Mouse (Mus musculus): ENCODE data around the gene Prc1. TPM values are rescaled to one million over a fixed set of nuclear protein-coding genes. Genes with fewer than 3 reads are reported as not detected.

The Prc1 gene
- polyA plus RNA-seq (2017; shearing (Covaris generic)), result 100 to 1,000 TPM in 1 of 3 experiments, 10 to 100 TPM in 2; 11.6 to 139 (median 16.8) TPM

DNA sequence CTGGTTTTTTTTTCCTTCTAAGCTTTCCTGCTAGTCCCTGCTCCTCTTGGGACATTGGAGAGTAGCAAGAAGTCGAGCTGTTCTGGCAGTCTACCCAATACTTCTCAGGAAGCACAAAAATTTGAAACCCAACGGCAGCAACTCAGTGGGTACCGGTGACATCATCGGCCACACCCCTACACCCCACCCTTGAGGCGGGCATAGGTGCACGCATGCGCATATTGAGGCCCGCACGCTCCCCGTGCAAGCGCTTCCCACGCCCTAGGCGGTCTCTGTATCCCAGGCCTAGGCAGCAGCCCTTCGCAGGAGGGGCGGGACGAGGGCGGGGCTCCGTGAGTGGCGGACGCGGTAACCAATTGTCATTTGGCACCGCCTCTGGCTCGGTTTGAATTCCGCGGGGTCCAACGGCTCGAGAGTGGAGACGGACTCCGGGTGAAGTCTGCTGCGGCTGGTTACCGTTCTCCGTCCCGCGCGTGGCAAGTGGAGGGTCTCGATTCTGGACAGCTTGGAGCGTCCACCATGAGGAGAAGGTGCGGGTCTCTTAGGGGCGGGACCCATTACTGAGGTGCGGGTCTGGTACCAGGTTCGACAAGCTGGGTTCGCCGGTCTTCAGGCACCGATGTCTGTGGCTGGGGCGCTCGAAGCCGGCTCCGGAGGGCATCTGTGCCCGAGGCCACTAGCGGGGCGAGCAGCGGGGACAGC, at the start of gene Prc1:
Gene Prc1 (plus strand): TSS at position 389 of the 702 bp plus-strand sequence.
- ATAC-seq, result peak; percentile 96

DNA sequence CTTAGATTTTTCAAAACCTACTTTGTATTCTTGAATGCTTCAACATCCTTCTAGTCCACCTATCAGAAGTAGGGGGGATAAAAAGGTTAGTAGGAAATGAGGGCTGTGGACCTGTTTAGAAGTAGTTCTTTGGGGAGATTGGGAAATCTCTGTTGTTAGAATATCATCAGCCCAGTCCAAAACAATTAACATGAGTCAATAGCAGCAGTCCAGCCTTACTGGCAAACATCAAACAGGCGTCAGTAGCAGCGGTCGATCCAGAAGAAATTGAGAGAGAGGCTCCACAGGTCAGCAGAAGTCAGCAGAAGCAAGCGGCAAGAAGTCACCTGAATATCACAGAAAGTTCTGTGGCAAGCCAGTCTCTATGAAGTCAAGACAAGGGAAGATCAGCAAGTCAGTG, 49.4 kb upstream of the Prc1 start:
- no peak for ATAC-seq

DNA sequence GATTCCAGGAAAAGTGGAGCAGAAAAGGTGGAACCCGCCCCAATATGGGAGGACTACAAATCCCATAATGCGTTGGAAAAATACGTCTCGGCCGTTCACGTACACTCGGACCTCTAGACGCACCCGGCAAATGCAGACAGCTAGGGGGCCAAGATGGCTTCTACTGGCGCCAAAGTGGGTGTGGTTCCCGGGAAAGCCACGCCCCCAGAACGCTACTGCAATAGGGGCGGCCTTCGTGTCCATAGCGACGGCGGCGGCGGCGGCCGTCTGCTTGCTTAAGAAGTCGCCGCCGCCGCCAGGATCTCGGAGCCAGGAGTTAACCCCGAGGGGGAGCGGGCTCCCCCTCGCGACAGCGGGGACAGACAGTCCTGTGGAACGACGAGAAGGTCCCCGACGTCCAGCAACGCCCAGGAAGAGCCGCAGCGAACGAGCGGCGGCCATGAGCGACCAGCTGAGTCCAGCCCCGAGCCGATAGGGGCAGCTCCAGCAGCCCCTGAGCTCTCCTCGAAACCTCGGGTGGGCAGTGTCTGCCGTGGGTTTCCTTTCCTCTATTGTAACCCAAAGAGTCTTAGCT, 48.0 kb upstream of the Prc1 start, which contains the start of gene Ttll13:
Gene Ttll13 (plus strand): TSS at position 229 of the 574 bp plus-strand sequence.
- peak; percentile 99 for ATAC-seq

DNA sequence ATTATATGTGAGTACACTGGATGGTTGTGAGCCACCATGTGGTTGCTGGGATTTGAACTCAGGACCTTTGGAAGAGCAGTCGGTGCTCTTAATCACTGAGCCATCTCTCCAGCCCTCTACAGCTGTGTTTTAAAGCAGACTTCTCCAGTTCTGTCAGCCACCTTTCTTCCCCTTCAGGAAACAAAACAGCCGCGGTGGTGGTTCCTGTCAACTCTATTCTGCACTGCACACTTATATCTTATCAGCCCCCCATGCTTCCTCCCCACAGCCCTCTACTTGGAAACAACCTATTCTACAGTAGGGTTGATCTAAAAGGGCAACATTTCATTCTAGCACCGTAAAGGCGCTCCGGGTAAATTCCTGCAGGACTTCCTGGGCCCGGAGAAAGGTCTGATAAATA, 47.4 kb upstream of the Prc1 start:
- no peak for ATAC-seq

DNA sequence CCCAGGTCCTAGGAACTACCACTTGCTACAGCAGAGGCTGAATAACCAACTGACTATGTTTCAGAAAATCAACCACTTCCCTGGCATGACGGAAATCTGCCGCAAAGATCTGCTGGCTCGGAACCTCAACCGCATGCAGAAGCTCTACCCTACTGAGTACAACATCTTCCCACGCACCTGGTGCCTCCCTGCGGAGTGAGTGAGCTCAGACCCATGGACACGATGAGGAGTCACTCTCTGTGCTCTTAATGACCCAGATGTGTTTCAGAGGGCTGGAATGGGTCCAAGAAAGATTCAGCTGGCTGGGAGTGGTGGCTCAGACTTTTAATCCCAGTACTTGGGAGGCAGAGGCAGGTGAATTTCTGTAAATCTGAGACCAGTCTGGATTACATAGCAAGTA, 41.8 kb upstream of the Prc1 start:
- ATAC-seq, result no peak

DNA sequence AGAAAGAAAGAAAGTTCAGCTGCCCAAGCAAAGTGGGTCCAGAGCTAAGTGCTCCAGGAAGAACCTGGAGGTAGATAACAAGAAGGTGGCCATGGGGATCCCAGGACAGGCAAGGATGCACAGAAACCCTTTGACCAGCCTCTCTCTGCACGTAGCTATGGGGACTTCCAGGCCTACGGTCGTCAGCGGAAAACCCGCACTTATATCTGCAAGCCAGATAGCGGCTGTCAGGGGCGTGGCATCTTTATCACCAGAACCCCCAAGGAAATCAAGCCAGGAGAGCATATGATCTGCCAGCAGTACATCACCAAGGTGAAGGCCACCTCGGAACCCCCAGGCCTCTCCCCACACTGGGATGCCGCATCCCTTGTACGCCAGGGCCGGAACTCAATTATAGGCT, 41.4 kb upstream of the Prc1 start:
- no peak for ATAC-seq

DNA sequence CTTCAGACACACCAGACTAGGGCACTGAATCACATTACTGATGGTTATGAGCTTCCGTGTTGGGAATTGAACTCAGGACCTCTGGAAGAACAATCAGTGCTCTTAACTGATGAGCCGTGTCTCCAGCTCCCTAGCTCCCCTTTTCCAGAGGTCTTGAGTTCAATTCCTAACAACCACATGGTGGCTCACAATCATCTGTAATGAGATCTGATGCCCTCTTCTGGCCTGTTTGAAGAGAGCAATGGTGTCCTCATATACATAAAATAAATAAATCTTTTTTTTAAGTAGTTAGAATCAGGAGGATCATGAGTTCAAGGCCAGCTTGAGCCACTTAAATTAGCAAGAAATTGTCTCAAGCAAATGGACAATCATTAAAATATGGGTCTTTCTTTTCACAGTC, 38.3 kb upstream of the Prc1 start:
- no peak for ATAC-seq

DNA sequence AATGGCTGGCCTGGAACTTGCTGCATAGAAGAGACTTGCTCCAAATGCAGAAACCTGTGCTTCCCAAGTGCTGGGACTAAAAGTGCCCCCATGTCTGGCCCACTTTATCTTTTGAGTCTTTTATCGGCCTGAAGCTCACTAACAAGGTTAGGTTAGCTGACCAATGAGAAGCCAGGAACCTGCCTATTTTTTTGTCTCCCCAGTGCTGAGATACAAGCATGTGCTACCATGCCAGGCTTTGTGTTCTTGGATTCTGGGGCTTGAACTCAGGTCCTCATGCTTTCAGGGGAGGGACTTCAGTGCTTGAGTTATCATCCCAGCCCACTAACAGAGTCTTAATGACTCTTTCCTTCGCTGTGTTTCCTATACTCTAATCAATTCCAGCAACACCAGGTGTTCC, 36.5 kb upstream of the Prc1 start:
- ATAC-seq, result no peak

DNA sequence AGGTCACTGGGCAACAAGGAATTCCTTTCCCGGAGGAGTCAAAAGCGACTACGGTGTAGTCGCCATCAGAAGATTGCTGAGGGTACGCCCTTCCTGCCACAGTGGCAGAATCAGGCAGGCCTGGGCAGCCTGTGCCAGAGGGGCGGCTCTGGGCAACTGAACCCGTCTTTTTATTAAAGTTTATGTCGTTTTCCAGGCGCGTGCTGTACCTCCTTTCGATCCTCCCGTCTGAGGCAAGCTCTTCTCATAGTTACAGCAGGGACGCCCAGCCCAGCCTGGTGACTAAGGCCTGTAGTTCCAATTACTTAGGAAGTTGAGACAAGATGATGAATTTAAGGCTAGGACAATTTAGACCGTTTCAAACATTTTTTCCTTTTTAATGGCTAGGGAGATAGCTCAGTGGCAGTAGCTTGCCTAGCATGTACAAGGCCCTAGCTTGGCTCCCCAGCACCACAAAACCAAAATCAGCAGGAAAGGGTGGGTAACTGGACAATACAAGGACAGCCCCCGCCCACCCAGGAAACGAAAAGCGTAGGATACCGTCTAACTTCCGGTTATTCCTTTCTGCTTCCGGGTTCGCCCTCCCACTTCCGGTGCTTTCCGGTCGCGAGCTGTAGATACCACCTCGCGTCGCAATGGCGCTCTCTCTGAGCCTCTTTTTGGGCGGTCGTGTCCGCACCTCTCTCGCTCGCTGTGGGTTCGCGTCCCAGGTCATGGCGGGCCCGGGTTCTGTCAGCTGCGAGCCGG, 33.5 kb upstream of the Prc1 start, which contains the start of gene Ngrn:
Gene Ngrn (plus strand): TSS at position 591 of the 747 bp plus-strand sequence.
- ATAC-seq, result peak; percentile 96

DNA sequence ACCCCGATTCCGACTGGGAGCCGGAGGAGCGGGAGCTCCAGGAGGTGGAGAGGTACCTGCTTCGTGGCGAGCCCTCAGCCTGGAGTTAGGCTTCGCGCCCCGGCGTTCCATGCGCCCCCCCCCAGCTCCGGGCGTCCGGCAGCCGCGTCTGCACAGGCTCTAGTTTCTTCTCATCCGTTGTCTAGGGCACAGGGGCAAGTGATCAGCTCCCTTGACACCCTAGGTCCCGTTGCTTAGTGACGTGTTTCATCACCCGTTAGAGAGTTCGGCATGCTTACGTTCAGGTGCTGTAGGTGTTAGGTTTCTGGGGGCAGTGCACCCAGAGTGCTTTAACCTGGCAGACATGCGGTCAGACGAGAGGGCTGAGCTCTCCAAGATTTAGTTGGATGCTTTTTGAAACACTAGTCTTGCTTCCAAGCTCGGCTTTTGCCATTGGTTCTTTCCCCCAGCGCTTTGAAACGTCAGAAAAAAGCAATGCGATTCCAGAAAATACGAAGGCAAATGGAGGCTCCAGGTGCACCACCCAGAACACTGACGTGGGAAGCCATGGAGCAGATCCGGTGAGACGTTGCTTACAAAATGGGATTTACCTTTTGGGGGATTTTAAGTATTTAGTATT, 32.8 kb upstream of the Prc1 start:
- ATAC-seq, result peak; percentile 53

DNA sequence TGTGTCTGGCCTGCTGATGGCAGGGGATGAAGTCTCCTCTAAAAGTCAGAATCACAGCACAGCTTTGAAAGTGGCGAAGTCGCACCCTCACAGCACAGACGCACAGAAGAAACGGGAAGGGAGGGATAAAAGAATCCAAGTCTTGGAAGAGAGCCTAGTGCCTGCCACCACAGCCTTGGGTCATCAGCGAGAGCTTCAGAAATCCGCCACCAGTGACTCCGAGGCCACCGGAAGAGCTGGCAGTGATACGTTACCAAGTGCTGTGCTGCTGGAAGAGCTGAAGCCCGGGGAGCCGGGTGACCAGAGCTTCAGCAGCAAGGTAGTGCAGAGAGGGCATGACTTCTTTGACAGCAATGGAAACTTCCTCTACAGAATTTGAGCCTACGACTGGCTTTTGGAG, 29.6 kb upstream of the Prc1 start:
- no peak for ATAC-seq

DNA sequence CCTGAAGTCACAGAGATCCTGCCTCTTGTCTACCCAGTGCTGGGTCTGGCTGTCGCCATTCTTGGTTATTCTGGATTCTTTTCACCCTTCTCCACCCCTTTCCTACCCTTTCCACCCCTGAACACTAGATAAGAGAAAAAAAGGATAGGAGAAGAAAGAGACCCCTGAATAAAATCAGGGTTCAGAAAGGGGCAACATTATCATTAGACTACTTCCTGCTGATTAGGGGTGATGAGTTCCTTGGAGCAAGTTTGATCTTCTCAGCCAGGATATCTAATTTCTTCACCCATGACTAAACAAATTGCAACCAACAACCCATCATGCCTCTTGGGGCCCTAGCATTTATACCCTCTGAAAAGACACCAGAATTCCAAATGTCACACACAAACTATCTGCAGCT, 26.5 kb upstream of the Prc1 start:
- ATAC-seq, result no peak

DNA sequence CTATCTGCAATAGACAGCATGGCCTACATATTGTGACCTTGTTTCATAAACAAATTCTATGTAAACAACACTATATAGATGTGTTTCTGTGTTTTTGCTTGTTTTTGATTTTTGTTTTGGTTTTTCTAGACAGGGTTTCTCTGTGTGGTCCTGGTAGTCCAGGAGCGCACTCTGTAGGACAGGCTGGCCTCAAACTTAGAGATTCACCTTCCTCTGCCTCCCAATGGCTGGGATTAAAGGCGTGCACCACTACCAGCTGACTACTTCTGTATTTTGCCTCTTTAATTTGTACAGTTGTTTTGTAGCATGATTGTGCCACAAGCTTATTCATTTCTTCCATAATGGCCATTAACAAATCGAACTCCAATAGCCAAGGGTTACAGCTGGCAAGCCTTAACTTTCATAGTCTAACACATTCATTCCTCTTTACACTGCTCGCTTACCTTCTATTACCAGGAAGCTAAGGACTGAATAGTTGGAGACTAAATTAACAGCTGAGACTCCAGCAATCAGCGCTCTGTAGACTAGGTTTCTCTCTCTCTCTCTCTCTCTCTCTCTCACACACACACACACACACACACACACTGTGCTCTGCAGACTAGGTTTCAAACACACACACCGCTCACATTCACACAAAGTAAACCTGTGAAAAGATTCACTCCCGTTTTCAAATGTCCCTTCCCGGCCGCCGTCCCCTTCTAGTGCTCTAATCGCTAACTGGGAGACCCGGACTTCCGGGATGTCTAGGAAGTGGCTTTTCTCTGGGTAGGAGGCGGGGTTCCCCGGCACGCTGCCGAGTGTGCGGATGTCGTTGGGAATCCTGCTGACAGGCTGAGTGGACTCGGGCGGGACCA, 25.1 kb upstream of the Prc1 start, which contains the start of gene Vps33b:
Gene Vps33b (plus strand): TSS at position 753 of the 854 bp plus-strand sequence.
- ATAC-seq, result peak; percentile 98

DNA sequence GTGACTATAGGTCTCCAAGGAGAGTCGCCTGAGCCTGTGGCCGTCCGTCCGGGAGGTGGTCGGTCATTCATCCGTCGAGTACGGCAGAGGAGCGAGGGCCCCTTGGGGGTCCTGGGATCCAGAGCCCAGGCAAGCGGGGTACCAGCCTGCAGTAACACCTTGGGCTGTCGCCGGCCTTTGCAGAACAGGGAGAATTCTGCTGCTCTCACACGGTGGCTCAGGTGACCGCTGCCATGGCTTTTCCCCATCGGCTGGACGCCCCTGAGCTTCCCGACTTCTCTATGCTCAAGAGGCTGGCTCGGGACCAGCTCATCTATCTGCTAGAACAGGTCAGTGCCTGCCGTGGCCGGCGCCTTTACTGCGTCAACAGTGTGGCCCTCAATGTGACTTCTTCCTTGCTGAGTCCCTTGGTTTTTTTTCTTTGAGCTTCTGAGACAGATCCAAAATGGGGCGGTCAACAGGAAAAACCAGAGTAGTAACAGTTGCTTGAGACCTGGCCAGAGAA, 24.4 kb upstream of the Prc1 start:
- no peak for ATAC-seq

DNA sequence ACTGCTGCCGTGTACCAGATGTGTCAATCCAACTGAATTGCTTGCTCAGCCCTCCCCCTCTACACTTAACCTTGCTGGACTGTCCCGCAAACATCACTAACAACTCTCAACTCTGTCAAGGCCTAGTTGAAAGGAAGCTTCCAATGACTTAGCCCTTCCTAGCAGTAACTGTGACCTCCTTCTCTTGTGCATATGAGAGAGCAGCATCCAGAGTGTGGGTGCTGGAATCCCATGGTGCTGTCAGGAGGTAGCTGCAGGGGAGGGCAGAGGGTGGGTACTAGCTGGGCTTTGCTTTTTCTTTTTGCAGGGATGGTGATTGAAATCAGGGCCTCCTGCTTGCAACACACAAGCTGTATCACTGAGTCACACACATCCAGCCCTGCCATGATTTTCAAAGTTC, 20.8 kb upstream of the Prc1 start:
- ATAC-seq, result no peak

DNA sequence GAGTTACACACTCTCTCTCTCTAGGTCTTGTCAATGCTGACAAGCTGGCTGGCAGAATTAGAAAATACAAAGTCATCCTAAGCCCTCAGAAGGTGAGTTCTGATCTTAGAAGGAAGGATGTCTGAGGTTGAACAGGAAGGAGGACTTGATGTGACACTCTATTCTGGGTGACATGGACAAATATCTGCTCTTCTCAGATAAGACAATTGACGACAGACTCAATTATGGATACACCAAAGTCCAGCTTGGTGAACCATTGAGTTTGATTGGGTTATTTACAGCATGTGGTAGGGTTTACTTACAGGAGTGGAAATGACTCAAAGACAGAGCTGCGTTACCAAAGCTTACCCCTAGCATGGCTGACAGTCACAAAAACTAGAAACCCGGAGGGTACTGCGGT, 17.9 kb upstream of the Prc1 start:
- ATAC-seq, result no peak

DNA sequence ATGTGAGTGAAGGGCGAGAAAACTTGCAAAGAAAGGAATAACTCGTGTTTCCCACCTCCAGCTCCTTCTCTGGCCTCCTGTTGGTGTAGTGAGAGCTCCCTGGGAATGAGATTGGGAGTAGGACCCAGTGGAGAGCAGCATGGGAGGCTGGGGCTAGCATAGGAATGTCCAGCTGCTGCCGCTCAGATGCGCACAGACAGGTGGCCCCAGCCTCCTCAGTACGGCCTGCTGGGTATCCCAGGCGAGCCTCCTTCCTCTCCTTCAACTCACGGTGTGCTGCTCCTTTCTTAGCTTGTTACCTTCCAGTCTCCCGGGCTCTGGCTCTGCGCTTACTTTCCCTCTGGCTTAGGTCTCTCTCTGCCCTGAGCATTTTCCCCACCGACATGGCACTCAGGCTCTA, 14.2 kb upstream of the Prc1 start:
- no peak for ATAC-seq

DNA sequence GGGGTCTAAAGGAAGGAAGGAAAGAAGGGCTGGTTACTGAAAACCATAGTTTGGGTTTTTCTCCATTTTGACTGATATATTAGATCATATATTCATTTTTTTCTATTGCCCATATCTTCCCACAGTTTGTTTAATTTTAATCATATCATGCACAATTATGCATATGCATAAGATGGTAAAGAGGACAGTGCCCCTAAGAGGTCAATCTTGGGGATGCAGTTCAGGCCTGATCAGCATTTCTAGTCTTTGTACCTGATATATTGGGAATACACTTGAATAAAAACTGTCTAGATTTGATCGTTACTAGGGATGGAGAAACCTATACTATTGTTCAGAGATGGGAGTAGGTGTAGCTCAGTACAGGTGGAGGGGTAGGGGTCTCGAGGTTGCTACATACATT, 13.3 kb upstream of the Prc1 start:
- ATAC-seq, result no peak

DNA sequence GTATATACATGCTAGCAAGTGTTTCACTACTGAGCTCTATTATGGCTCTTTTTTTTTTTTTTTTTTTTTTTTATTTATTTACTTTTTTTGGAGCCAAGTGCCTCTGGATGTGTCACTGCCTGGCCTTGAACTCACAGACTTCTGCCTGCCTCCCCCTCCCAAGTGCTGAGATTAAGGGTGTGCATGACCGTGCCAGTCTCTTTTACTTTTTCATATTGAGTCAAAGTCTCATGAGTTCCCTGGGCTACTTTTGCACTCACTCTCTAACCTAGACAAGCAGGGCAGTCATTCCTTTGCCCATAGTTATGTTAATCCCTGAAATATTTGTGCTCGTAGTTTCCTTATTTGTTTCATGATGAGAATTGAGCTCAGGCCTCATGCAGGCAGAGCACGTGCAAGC, 12.6 kb upstream of the Prc1 start:
- no peak for ATAC-seq

DNA sequence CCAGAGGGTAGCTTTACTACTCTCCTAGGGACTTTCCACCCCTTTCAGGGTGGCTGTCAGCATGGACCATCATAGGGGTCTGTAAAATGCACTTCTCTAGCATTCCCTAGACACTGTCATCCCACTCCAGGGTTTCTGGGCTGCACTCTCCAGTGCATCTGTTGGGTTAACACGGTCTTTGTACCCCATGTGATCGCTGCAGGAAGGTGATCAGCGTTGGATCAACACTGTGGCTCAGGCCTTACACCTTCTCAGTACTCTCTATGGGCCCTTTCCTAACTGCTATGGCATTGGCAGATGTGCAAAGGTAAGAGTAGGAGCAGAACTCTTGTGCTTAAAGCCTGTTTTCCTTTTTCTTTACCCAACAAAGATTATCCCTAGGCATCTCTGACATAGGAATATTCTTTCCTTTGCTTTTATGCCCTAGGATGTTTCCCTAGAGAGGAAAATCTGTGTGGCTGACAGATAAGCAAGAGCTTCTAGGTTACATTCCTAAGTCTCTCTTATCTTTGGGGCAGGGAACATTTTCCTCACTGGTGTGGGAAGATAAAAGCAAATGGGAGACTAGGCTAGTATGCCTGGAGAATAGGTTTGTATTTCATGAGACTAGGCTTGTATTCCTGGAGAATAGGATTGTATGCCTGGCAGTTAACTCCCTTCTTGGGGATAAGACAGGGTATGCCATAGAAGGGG, 10.9 kb upstream of the Prc1 start:
- no peak for ATAC-seq

DNA sequence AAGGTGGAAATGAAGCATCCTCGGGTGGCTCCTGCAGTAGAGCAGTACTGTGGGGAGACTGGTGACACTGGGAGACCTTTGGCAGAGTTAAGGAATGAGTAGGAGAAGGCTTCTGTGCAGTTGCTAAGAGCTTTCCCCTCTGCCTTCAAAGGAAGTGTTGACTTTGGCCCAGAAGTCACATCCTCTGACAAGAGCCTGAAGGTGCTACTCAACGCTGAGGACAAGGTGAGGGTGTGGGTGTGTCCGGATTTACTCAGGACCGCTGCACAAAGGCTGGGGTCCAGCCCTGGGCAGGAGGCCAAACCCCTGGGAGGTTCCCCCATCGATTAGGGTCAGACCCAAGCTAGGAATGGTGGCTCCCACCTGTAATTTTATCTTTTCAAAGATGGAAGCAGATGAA, 9.9 kb upstream of the Prc1 start:
- no peak for ATAC-seq

Measured in inflammation-experienced regulatory T-cells, adult 6 months (primary cell).